Mouse (Mus musculus) B cell, adult (primary cell): ENCODE measurements around the gene Aatk. TPM values are rescaled to one million over a fixed set of nuclear protein-coding genes. Genes with fewer than 3 reads are reported as not detected.

ENCODE experiments used
- total RNA-seq: library from RNA; stranded (reverse); gene quantifications from 4 replicates; pipeline ENCODE4 v1.2.4, GENCODE M21; 2023; ENCODE audit not compliant: inconsistent age

The Aatk gene
- 0.21 TPM in 1 of 4 replicates, not detected in the others for total RNA-seq

DNA sequence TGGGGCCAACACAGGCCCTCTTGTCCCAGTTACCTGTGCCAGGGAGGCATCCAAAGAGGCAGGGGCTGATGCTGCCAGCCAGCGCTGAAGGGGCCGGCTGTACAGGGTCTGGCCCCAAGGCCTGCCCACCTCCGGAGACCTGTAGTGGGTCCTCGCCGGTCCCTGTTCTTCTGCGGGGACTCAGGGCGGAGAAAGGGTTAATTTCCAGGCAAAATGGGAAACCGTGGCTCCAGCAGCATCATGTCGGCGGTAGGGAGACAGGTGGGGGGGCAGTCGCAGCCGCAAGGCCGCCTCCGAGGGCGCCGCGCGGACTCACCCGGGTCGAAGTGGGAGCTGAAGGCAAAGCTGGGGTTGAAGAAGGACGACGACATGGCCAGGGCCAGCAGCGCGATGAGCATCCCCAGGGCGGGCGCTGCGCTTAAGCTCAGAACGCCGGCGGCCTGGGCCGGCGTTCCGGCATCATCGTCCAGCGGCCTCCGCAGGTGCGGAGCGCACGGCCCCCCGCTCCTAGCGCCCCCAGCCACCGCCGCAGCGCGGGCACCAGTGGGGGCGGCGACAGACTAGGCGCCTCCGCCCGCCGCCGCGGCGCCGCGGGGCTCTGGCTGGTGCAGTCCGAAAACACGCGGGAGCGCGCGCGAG is at the start of gene Aatk:
Gene Aatk (minus strand): TSS at position 615 of the 639 bp plus-strand sequence.

DNA sequence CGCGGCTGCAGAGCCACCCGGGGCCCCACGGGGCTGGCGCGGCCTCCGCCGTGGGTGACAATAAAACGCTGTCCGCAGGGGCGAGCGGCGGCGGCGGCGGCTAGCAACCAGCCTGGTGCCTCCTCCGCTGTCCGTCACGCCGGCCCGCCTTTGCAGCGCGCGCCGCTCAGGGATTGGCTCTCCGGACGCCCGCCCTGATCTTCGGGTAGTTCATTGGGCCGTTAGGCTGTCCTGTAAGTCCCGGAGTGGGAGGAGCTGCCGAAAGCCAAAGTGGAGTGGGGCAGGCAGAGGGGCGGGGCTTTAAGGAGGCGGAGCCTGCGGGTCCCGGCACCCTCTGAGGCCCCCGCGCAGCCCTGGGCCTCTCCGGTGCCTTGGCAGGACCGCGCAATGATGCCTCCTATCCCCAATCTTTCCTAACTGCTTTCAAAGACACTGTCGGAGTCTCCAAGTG is 39.8 kb upstream of the Aatk start, which contains the start of gene Cep131:
Gene Cep131 (minus strand): TSS at position 126 of the 451 bp plus-strand sequence.

Other genes with a start within 250 kb of the Aatk start
- gene Chmp6, start 133.7 kb downstream of the Aatk start, total RNA-seq = 22.9 to 41.6 TPM (median 35.1 TPM) in 4 replicates
- gene Baiap2, start 104.4 kb downstream of the Aatk start, total RNA-seq = 22.8 to 27.1 TPM (median 24.4 TPM) in 4 replicates
- 14.4 to 20.4 TPM (median 17.4 TPM) in 4 replicates for gene Cep131, start 39.7 kb upstream of the Aatk start, total RNA-seq
- 17.1 to 25.3 TPM (median 18.5 TPM) in 4 replicates for gene Tepsin, start 51.6 kb upstream of the Aatk start, total RNA-seq
- gene Ndufaf8, start 51.8 kb upstream of the Aatk start, total RNA-seq = 26.4 to 49.1 TPM (median 33.9 TPM) in 4 replicates
- 95.8 to 106 TPM (median 104 TPM) in 4 replicates for gene Slc38a10, start 104.2 kb upstream of the Aatk start, total RNA-seq
- gene Bahcc1, start 185.8 kb upstream of the Aatk start, total RNA-seq = 0.03 to 0.78 TPM (median 0.25 TPM) in 4 replicates